Comparison of ENCODE assay signal across 24 mouse cellular contexts in the genomic region with DNA sequence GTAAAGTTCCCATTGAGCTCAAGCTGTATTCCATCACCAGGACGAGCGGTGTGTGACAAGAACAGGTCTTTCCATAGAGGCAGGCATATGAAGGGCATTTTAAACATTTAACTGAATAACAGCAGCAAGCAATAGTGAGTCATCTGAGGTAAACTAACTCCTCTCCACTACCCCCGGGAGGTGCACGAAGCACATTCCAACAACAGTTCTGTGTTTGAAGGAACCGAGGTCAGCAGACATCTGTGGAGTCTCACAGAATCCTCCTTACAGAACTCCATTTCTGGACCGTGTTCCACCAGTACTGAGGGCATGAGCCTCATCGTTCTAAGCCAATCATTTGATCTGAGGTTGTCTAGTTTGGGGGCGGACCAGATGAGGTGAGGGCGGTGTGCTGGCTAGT. TPM values are rescaled to one million over a fixed set of nuclear protein-coding genes. Genes with fewer than 3 reads are reported as not detected.
DNase-seq lines count a peak whose midpoint lies in the region; ATAC-seq lines count a peak whose summit lies in the region.
"Had no signal": no experiment of that assay in that cellular context is flagged by ENCODE, and none has a peak within 500 bp of the region (broad histone marks: within the 10 kb centered on the region; RNA-seq: fewer than 3 reads in every experiment).

No protein-coding gene starts in this region.

- DNase-seq in frontal cortex, postnatal 25 days (ENCODE audit: low spot score in 2 of 2), result no peak
- DNase-seq in NIH3T3 (ENCODE audit: low read depth), result peak; percentile 24
- DNase-seq in hindbrain, embryonic 14.5 days (ENCODE audit: low spot score), result no peak
- no peak for DNase-seq in thymus, postnatal 10 days (ENCODE audit: low spot score in 2 of 2)
- DNase-seq: adrenal gland, adult 8-10 months; adrenal gland, postnatal 14 days; adrenal gland, postnatal 36 days; B cell, adult 2 months; cerebellum, adult 11-12 months; cerebellum, adult 2 months; cerebellum, adult 9-10 months; cerebellum, postnatal 10 days; cerebellum, postnatal 25 days had no signal

- no peak overlapping the region for H3K4me2 ChIP-seq in stomach, embryonic 14.5 days (replicated peaks; ENCODE audit: low read depth, low read length)
- H3K4me2 ChIP-seq in hindbrain, embryonic 14.5 days (replicated peaks), result no peak overlapping the region
- H3K4me2 ChIP-seq: embryonic facial prominence, embryonic 12.5 days; forebrain, embryonic 12.5 days had no signal

- H3K9me3 ChIP-seq in stomach, embryonic 14.5 days (ENCODE audit: control insufficient read depth, low read depth, low read length), result no peaks in the 10 kb centered on the region
- H3K9me3 ChIP-seq in hindbrain, embryonic 14.5 days (ENCODE audit: control insufficient read depth, low read length), result no peaks in the 10 kb centered on the region
- H3K9me3 ChIP-seq: embryonic facial prominence, embryonic 10.5 days; embryonic facial prominence, embryonic 12.5 days; forebrain, embryonic 12.5 days; G1E had no signal

- H3K27ac ChIP-seq in stomach, embryonic 14.5 days (ENCODE audit: low read length), result no peak overlapping the region
- no peak overlapping the region for H3K27ac ChIP-seq in hindbrain, embryonic 14.5 days
- H3K27ac ChIP-seq: embryonic facial prominence, embryonic 10.5 days; embryonic facial prominence, embryonic 12.5 days; forebrain, embryonic 12.5 days had no signal

- no peak overlapping the region for H3K4me3 ChIP-seq in stomach, embryonic 14.5 days (ENCODE audit: low read depth, low read length)
- no peak overlapping the region for H3K4me3 ChIP-seq in hindbrain, embryonic 14.5 days (replicated peaks; ENCODE audit: low read length)
- H3K4me3 ChIP-seq: embryonic facial prominence, embryonic 10.5 days; embryonic facial prominence, embryonic 12.5 days; forebrain, embryonic 12.5 days had no signal

- H3K9ac ChIP-seq in stomach, embryonic 14.5 days (replicated peaks; ENCODE audit: low read depth, low read length), result no peak overlapping the region
- H3K9ac ChIP-seq in hindbrain, embryonic 14.5 days, result no peak overlapping the region
- H3K9ac ChIP-seq: embryonic facial prominence, embryonic 12.5 days; forebrain, embryonic 12.5 days had no signal

- H3K4me1 ChIP-seq in stomach, embryonic 14.5 days (ENCODE audit: control insufficient read depth, insufficient read depth, low read length), result 0 out of 2 replicates have a peak, but pooled peaks cover 2% of the 10 kb centered on the region
- H3K4me1 ChIP-seq in hindbrain, embryonic 14.5 days (replicated peaks; ENCODE audit: control insufficient read depth, insufficient read depth, low read length), result no peaks in the 10 kb centered on the region
- H3K4me1 ChIP-seq: embryonic facial prominence, embryonic 10.5 days; embryonic facial prominence, embryonic 12.5 days; forebrain, embryonic 12.5 days had no signal

- no peaks in the 10 kb centered on the region for H3K27me3 ChIP-seq in stomach, embryonic 14.5 days (ENCODE audit: control insufficient read depth, insufficient read depth, low read length)
- no peaks in the 10 kb centered on the region for H3K27me3 ChIP-seq in hindbrain, embryonic 14.5 days (ENCODE audit: control insufficient read depth, insufficient read depth, low read length)
- H3K27me3 ChIP-seq: CH12.LX; embryonic facial prominence, embryonic 12.5 days; forebrain, embryonic 12.5 days had no signal

- peaks cover 3% of the 10 kb centered on the region for H3K36me3 ChIP-seq in stomach, embryonic 14.5 days (ENCODE audit: control insufficient read depth, insufficient read depth, low read length)
- peaks cover 35% of the 10 kb centered on the region for H3K36me3 ChIP-seq in hindbrain, embryonic 14.5 days (replicated peaks; ENCODE audit: control insufficient read depth, insufficient read depth)

- 70% methylated on average over 9 of the region's 9 CpGs for WGBS in stomach, embryonic 14.5 days
- WGBS in hindbrain, embryonic 14.5 days, result 95% methylated on average over 9 of the region's 9 CpGs

- peak; percentile 65 for ATAC-seq in frontal cortex, adult (ENCODE audit: low TSS enrichment)
- 0 out of 2 replicates have a peak, but pooled peaks have one; percentile 18 for ATAC-seq in stomach, embryonic 14.5 days (ENCODE audit: insufficient number of reproducible peaks, insufficient read depth, low FRiP score, low read depth)
- ATAC-seq in hindbrain, embryonic 14.5 days (ENCODE audit: low FRiP score), result no peak
- ATAC-seq: activated CD4-positive, CD25-positive, alpha-beta regulatory T cell, adult 4 months; CD4-positive, CD25-positive, alpha-beta regulatory T cell, adult 4 months; forebrain, embryonic 14.5 days; forebrain, embryonic 16.5 days had no signal

RNA-seq across cellular contexts. Expression of gene Papss1, which starts 59.5 kb away (rescaled TPM):
- 113 and 114 TPM in 2 replicates for polyA plus RNA-seq in stomach, embryonic 14.5 days (2014; fragmentation: Nextera tagmentation; extraction: Ambion mirVana)
- polyA plus RNA-seq in hindbrain, embryonic 14.5 days (2014; fragmentation: Nextera tagmentation; extraction: Ambion mirVana), result 130 and 145 TPM in 2 replicates
